ENCODE assay signal across 9 mouse cellular contexts in the genomic region with DNA sequence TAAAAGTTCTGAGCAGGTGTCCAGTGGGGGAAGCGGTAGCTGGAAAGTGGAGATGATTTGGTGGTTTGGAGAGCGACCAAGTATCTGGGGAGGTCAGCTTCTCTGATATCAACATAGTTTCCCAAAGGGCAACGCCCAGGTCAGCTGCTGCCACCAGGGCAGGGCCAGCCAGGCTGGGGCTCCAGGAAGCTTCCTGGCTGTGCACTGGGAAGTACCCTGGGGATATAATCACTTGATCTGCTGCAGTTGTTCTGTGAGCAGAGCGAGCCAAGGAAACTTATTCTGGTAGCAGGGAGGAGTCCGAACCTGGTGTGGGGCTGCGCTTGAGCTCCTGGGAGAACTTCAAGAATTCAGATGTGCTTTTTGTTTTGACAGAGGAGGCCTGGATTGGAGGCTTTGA.
A peak's percentile ranks its signal among the peaks of the same experiment; 100 is the strongest.
DNase-seq lines count a peak whose midpoint lies in the region; ATAC-seq and TF ChIP-seq lines count a peak whose summit lies in the region.
"Had no signal": no experiment of that assay in that cellular context is flagged by ENCODE, and none has a peak within 500 bp of the region (broad histone marks: within the 10 kb centered on the region; RNA-seq: fewer than 3 reads in every experiment).

No protein-coding gene starts in this region.

- H3K27ac ChIP-seq in intestine, embryonic 16.5 days (ENCODE audit: low read length), result peak overlapping the region; percentile 24; the same call in 1 of the 2 replicates
- H3K27ac ChIP-seq in intestine, embryonic 15.5 days, result no peak overlapping the region
- H3K27ac ChIP-seq in kidney, adult 2 months (ENCODE audit: insufficient read depth, low read depth, low read length), result 0 out of 2 replicates have a peak overlapping the region, but pooled peaks have one; percentile 4
- H3K27ac ChIP-seq: midbrain, embryonic 12.5 days had no signal

- intact Hi-C loops in gastrocnemius, postnatal 36 days (cut with DNase I), result no loop called here

- peaks cover 20% of the 10 kb centered on the region for H3K4me1 ChIP-seq in intestine, embryonic 16.5 days (ENCODE audit: control insufficient read depth, insufficient read depth, low read length)
- H3K4me1 ChIP-seq in intestine, embryonic 15.5 days (replicated peaks), result peaks cover 15% of the 10 kb centered on the region
- peaks cover 27% of the 10 kb centered on the region for H3K4me1 ChIP-seq in kidney, adult 2 months (ENCODE audit: control insufficient read depth, insufficient read depth, low read length)
- H3K4me1 ChIP-seq: midbrain, embryonic 12.5 days had no signal

- WGBS in intestine, embryonic 16.5 days, result 60% methylated on average over 6 of the region's 6 CpGs
- 63% methylated on average over 6 of the region's 6 CpGs for WGBS in intestine, embryonic 15.5 days
- 41% methylated on average over 6 of the region's 6 CpGs for WGBS in kidney, adult 2 months

- no peaks in the 10 kb centered on the region for H3K9me3 ChIP-seq in intestine, embryonic 16.5 days (ENCODE audit: control insufficient read depth, low read length)
- no peaks in the 10 kb centered on the region for H3K9me3 ChIP-seq in intestine, embryonic 15.5 days
- H3K9me3 ChIP-seq: midbrain, embryonic 12.5 days had no signal

- H3K27me3 ChIP-seq in intestine, embryonic 16.5 days (replicated peaks; ENCODE audit: control insufficient read depth, insufficient read depth, low read length), result no peaks in the 10 kb centered on the region
- H3K27me3 ChIP-seq in intestine, embryonic 15.5 days (replicated peaks), result no peaks in the 10 kb centered on the region
- H3K27me3 ChIP-seq in kidney, adult 2 months (replicated peaks; ENCODE audit: control insufficient read depth, insufficient read depth, low read length), result no peaks in the 10 kb centered on the region
- H3K27me3 ChIP-seq: midbrain, embryonic 12.5 days had no signal

- no peak overlapping the region for H3K4me2 ChIP-seq in intestine, embryonic 16.5 days (ENCODE audit: low read depth, low read length)
- H3K4me2 ChIP-seq in intestine, embryonic 15.5 days (replicated peaks), result no peak overlapping the region
- H3K4me2 ChIP-seq: midbrain, embryonic 12.5 days had no signal

- TF ChIP-seq CTCF in kidney, adult 2 months (conservative IDR thresholded peaks at IDR 0.05; ENCODE audit: insufficient read depth, insufficient read length, low read depth, low read length), result no peak

- peak; percentile 54 to 59 for DNase-seq in gastrocnemius, postnatal 36 days
- peak; percentile 69 for DNase-seq in kidney, adult 2 months
- DNase-seq in skeletal muscle tissue, adult 2 months (ENCODE audit: low read depth, low spot score), result peak; percentile 92
- DNase-seq in frontal cortex, postnatal 36 days (ENCODE audit: low spot score in 2 of 2), result no peak
- no peak for DNase-seq in layer of hippocampus, adult 8-10 months (ENCODE audit: low spot score in 2 of 2)

- no peaks in the 10 kb centered on the region for H3K36me3 ChIP-seq in intestine, embryonic 16.5 days (ENCODE audit: control insufficient read depth, insufficient read depth, low read length)
- no peaks in the 10 kb centered on the region for H3K36me3 ChIP-seq in intestine, embryonic 15.5 days
- no peaks in the 10 kb centered on the region for H3K36me3 ChIP-seq in kidney, adult 2 months (ENCODE audit: control insufficient read depth, insufficient read depth, low read length)
- H3K36me3 ChIP-seq: midbrain, embryonic 12.5 days had no signal

- TF ChIP-seq POLR2A in kidney, adult 2 months (IDR thresholded peaks at IDR 0.05; ENCODE audit: low read depth, low read length), result no peak

- H3K9ac ChIP-seq in intestine, embryonic 16.5 days (ENCODE audit: low read depth, low read length), result no peak overlapping the region
- H3K9ac ChIP-seq in intestine, embryonic 15.5 days, result no peak overlapping the region
- H3K9ac ChIP-seq: midbrain, embryonic 12.5 days had no signal

- H3K4me3 ChIP-seq in intestine, embryonic 16.5 days (ENCODE audit: low read length), result no peak overlapping the region
- H3K4me3 ChIP-seq in intestine, embryonic 15.5 days (replicated peaks), result no peak overlapping the region
- no peak overlapping the region for H3K4me3 ChIP-seq in kidney, adult 2 months (ENCODE audit: insufficient read depth, low read depth, low read length)
- H3K4me3 ChIP-seq: midbrain, embryonic 12.5 days had no signal

- peak; percentile 63 for ATAC-seq in intestine, embryonic 16.5 days
- no peak for ATAC-seq in intestine, embryonic 15.5 days
- ATAC-seq in frontal cortex, adult (ENCODE audit: low TSS enrichment), result no peak

Comparison
In these comparisons a context has a peak if more than half of its experiments do, and no peak if none do; other contexts are left out.
1. DNase-seq: peak in gastrocnemius, postnatal 36 days (2 of 2), kidney, adult 2 months (single experiment) and skeletal muscle tissue, adult 2 months (single experiment); none in frontal cortex, postnatal 36 days (0 of 2) and layer of hippocampus, adult 8-10 months (0 of 2).